Mouse (Mus musculus) mature B cell (primary cell): ENCODE measurements around the gene Pdia2.

Experiments used
- in situ Hi-C: fragments of 300-500 bp; cut with MboI; formaldehyde crosslinking; loops from 2 replicates; pipeline ENCODE4 v1.14.3; 2019

Pdia2 gene

DNA sequence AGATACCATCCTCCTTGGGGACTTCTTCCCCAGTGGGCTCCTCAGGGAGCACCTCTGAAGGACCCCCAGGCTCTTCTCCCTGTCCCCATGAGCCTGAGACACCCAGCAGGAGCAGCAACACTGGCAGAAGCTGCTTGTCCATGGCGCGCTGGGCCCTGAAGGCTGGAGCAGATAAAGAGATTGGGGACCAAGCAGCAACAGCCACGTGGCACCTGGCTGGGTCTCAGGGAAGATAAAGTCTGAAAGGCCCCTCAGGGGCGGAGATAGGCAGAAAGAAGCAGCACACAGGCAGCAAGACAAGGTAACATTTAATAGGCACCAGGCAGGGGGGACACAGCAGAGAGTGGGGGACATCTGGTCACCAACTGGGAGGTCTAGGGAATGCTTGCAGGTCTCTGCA is at the start of gene Pdia2:
Gene Pdia2, minus strand, starts transcription at position 196 of the 400 bp plus-strand sequence.
- in situ Hi-C loops = no loop called here

- in situ Hi-C loops = no loop called here
Measured at GRCm38 (mm10) chr17:26244101-26244841, 45.4 kb upstream of the Pdia2 start, which contains the start of gene Fam234a. Fam234a (minus strand) TSS chr17:26244242.

GRCm38 (mm10) chr17:26243471-26244100 is 44.7 kb upstream of the Pdia2 start:
- in situ Hi-C loops = no loop called here

DNA sequence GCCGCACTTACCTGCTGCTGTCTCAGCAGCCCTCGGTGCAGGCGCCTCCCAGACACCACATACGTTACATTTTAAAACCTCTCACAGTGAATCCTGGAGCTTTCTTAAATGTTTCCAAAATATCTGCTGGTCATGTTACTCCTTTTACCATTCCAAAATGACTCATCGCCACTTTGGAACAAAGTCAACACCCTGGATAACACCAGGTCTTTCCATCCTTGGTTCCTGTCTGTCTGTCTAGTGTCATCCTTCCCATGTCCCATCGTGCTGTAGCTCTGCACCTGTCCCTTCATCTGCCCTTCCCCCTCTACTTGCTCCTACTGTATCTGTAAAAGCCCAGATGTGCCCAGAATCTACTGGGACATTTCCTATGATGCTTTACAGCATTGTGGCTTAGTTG is 42.1 kb upstream of the Pdia2 start:
- in situ Hi-C loops = no loop called here

GRCm38 (mm10) chr17:26240120-26240790 is 41.4 kb upstream of the Pdia2 start:
- in situ Hi-C loops = no loop called here

GRCm38 (mm10) chr17:26239551-26239950 is 40.7 kb upstream of the Pdia2 start:
- in situ Hi-C loops = no loop called here

DNA sequence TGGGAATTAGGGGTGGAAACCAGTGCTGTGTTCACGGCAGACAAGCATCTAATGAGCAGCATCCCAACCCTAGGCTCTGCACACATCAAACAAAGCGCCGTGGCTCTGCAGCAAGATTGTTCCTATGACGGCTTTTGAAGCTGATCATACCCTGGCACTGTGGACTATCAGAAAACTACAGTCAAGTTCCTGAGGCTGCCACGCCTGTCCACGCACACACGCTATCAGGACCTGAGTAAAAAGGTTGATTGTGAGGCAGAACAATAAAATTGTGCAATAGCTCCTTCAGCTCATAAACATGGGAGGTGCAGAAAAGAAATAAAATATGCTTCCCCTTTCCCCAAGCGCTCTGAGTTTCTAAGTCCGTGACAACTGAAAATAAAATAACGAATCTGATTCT is 38.8 kb upstream of the Pdia2 start:
- in situ Hi-C loops = no loop called here

DNA sequence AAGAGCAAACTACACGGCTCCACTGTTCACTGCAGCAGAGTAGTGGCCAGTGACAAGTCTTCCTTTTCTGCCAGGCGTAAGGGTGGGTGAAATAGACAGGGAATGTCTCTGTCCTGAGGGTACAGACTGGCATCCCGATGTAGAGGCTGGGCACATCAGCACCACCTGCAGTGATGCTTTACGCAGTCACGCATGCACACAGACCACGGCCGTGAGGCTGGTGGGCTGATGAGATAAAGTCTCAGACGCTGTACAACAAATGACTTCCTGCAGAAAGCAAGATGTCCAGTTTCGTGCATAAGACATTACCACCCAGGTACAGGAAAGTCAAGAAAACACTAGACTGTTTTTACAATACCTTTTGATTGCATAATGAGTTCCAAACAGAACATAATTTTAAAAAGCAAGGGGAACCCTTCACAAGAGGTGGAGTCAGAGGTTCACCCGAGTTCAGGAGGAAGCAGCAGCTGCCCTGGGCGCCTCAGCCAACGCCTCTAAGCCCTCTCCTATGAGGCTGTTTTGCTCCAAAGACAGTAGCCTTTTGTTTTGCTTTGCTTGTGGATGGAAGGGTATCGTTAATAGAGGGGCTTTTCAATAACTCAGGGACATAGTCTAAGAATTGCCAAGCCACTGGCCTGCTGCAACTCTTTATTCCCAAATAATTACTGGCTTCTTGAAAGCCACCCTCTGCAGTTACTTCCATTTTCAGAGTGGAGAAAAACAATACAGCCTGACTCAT is 36.4 kb upstream of the Pdia2 start:
- in situ Hi-C loops = no loop called here

DNA sequence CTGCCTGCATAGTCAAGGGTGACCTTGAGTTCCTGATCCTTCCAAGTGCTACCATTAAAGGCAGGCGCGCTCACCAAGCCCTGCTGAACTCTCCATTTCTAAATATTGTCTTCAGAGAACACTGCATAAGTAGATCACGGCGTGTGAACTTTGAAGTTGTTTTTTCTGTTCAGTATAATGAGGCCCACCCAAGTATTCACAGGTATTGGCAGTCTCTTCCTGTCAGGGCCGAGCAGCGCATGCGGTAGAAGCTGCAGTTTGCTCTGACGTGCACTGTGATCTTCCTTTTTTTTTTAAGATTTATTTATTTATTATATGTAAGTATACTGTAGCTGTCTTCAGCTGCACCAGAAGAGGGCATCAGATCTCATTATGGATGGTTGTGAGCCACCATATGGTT is 35.5 kb upstream of the Pdia2 start:
- in situ Hi-C loops = no loop called here

GRCm38 (mm10) chr17:26232863-26233262 is 34.0 kb upstream of the Pdia2 start:
- in situ Hi-C loops = no loop called here

DNA sequence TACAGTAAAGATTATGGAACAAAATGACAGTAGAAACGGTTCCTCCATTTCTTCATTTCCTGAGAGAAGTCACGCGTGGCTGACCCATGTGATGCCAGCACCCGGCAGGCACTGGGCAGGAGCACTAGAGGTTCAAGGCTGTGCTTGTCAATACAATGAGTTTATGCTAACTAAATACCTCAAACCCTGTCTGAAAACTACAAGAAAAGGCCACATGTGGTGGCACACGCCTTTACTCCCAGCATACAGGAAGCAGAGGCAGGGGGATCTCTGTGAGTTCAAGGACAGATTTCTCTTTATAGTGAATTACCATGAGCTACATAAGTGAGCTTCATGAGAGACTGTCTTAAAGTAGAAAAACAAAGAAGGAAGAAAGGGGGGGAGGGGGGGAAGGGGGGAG is 32.3 kb upstream of the Pdia2 start:
- in situ Hi-C loops = no loop called here

GRCm38 (mm10) chr17:26229776-26230175 is 30.9 kb upstream of the Pdia2 start:
- in situ Hi-C loops = no loop called here

DNA sequence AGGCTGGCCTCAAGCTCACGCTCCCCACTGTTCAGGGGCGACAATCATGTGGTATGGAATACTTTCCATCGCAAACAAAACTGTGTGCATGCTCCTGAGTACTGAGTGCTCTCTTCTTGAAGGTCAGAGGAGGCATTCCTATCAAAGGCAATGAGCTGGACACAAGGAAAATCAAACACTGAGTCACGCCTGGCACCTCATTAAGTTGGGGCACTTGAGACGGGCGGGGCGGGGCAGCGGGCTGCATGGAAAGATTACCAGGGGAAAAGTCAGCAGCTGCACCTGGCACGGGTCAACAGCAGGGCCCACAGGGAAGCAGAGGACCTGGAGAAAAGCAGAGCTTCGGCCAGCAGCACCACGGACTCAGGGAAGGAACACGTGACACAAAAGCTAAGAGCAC is 26.3 kb upstream of the Pdia2 start:
- in situ Hi-C loops = no loop called here

DNA sequence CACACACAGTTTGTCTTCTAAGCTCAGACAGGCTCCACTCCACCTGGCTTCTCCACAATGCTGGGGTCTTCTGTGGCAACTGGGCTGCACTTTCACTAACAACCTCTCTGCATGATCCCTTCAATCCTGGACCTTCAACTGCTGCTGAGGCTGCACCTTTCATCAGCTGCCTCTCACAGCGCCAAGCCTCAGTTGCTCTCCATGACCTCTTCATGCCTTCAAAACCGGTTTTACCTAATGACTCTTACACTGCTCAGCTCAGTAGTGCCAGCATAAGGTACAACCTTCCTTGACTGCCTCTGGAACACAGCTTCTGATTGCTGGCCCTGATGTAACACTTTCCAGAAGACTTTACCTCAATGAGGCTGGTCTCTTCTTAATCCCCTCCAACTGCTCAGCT is 22.6 kb upstream of the Pdia2 start:
- in situ Hi-C loops = no loop called here

DNA sequence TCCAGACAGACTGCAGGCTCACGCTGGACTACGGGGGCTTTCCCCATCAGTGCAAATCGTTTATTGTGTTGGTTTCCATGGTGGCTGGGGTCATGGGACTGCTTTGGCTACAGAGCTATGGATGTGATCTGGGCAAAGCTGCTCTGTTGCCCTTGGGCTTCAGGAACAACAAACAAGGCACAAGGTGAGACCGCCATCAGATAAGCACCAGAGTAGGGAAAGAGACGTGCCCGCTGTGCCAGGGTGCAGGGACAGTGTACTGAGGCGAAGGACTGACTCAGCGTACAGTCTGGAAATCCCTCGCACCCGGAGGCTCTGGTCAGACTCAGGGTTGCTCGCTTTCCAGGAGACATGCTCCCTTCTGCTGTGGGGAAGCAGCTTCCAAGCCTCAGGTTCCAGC is 13.8 kb upstream of the Pdia2 start:
- in situ Hi-C loops = no loop called here

- in situ Hi-C loops = no loop called here
Measured at GRCm38 (mm10) chr17:26212241-26212640, 13.4 kb upstream of the Pdia2 start.

DNA sequence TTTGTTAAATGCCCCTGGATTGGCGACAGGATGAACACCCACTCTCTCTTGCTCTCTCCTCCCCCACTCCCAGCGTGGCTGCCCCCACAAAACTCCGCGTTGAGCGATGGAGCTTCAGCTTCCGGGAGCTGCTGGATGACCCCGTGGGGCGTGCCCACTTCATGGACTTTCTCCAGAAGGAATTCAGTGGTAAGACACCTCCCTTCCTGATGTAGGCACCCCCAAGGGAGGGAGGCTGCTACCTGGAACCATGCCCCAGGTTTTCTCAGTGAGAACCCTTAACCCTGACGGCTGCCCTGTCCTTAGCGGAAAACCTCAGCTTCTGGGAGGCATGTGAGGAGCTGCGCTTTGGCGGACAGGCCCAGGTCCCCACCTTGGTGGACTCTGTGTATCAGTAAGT is 8.8 kb upstream of the Pdia2 start, which contains the start of gene Arhgdig:
Gene Arhgdig, minus strand, starts transcription at position 101 of the 400 bp plus-strand sequence.
- in situ Hi-C loops = no loop called here

GRCm38 (mm10) chr17:26206392-26206791 is 7.5 kb upstream of the Pdia2 start:
- in situ Hi-C loops = no loop called here

DNA sequence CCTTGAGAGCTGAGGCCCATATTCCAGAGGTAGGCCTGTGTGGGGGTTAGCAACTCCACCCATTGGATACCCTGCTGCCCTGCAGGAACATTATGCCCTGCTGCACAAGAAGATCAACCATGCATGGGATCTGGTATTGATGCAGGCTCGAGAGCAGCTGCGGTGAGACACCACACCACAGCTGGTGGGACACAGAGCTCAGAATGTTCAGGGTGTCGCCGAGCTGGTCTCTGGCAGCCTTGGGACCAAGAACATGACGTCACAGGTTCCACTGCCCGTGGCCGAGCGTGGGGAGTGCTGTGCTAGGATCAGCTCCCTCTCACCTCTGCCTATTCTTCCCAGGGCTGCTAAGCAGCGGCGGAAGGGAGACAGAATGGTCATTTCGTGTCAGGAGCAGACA is 5.9 kb upstream of the Pdia2 start:
- in situ Hi-C loops = no loop called here

- in situ Hi-C loops = no loop called here
Measured at GRCm38 (mm10) chr17:26203321-26203811, 4.5 kb upstream of the Pdia2 start.

DNA sequence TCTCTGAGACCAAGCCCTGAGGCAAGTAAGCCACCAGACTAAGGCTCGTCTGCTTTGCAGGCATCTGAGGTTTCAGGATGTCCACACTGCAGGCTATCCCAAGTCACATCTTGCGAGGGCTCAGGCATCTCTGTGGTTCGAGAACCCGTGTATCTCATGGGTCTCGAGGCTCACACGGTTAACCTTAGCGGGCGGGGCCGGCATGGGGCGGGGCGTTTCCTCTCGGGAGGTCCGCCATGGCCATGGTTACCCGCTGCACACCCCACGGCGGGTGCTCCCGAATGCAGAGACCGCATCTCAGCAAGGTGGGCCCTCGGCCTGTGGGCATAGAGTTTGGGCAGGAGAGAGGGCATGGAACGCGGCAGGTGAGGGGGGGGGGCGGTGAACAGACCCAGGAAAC is 3.9 kb upstream of the Pdia2 start, which contains the start of gene Rgs11:
Gene Rgs11, plus strand, starts transcription at position 215 of the 400 bp plus-strand sequence.
- in situ Hi-C loops = no loop called here

DNA sequence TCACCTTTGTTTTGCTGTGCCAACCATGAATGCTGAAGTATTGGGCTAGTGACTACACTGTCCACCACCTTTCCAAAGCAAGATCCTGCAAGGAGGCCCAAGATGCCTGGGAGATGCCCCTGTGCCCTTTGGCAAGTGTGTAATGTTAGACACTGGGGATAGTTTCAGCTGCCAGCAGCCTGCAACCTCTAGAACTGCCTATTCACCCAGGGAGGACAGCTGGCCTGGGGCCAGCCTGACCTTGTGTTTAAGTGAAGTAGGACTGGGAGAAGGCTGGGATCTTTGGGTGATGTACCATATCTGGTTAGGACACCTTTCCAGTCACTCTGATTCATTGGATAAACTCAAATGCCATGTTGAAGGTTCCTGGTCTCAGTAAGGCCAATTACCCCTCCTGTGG is 3.1 kb upstream of the Pdia2 start:
- in situ Hi-C loops = no loop called here
